Mouse (Mus musculus) layer of hippocampus, postnatal 36 days (tissue): ENCODE measurements around the gene Rasa1. TPM values are rescaled to one million over a fixed set of nuclear protein-coding genes. Genes with fewer than 3 reads are reported as not detected.

Source experiments
- total RNA-seq, 2 experiments: library from RNA; stranded (reverse); gene quantifications; 2 replicates each; pipeline ENCODE4 v1.2.3; 2021

The Rasa1 gene
- total RNA-seq, 2 experiments from 2014 or later: 64.1 to 67.0 TPM

Other genes with a start within 250 kb of the Rasa1 start
- gene Ccnh, start 99.7 kb downstream of the Rasa1 start, total RNA-seq: 10 to 100 TPM; 65.1 to 65.4 TPM